Mouse (Mus musculus) hindbrain, postnatal 0 days (tissue): ENCODE data around the gene Cep131. TPM values are rescaled to one million over a fixed set of nuclear protein-coding genes. Genes with fewer than 3 reads are reported as not detected.

Experiments
- ATAC-seq: fragments of 200-750 bp; cut with Nextera tagmentation; 2 replicates; pipeline ENCODE4 v1.8.0; 2017; ENCODE audit warnings: mild to moderate bottlenecking, moderate TSS enrichment, moderate library complexity
- DNase-seq: peaks from one replicate; pipeline ENCODE4 v3.0.0-alpha.2; 2015; ENCODE audit warnings: low spot score
- H3K27ac ChIP-seq: fragments of 300-500 bp; sonication (generic); 2 replicates; pipeline ENCODE4 v1.5.1; 2014; ENCODE audit warnings: mild to moderate bottlenecking
- H3K27me3 ChIP-seq: fragments of 300-500 bp; sonication (generic); 2 replicates; pipeline ENCODE4 v1.6.1; 2014; ENCODE audit warnings: low read length, mixed read lengths; ENCODE audit not compliant: insufficient read depth
- H3K36me3 ChIP-seq: fragments of 300-500 bp; sonication (generic); 2 replicates; pipeline ENCODE4 v1.6.1; 2014; ENCODE audit warnings: low read length, mixed read lengths; ENCODE audit not compliant: insufficient read depth
- H3K4me1 ChIP-seq: fragments of 300-500 bp; sonication (generic); 2 replicates; pipeline ENCODE4 v1.6.1; 2014; ENCODE audit warnings: antibody characterized with exemption, low read length, mixed read lengths; ENCODE audit not compliant: insufficient read depth
- H3K4me2 ChIP-seq: fragments of 300-500 bp; sonication (generic); 2 replicates; pipeline ENCODE4 v1.6.1; 2014; ENCODE audit warnings: low read depth, mild to moderate bottlenecking, low read length, moderate library complexity, mixed read lengths
- H3K4me3 ChIP-seq: fragments of 300-500 bp; sonication (generic); 2 replicates; pipeline ENCODE4 v1.5.1; 2014; ENCODE audit warnings: low read length
- H3K9ac ChIP-seq: fragments of 300-500 bp; sonication (generic); replicated peaks from 2 replicates; pipeline ENCODE4 v1.6.1; 2014; ENCODE audit warnings: mild to moderate bottlenecking, low read length, moderate library complexity, mixed read lengths
- H3K9me3 ChIP-seq: fragments of 300-500 bp; sonication (generic); 2 replicates; pipeline ENCODE4 v1.6.1; 2016; ENCODE audit warnings: low read length, mixed read lengths
- CTCF ChIP-seq: IDR thresholded peaks from 2 replicates; pipeline ENCODE4 v1.5.1; 2016; ENCODE audit warnings: antibody characterized with exemption, control low read depth, low read depth
- WGBS: fragments of 180-500 bp; shearing (Covaris S2); extraction: QIAGEN DNeasy Blood & Tissue Kit; methylation state at CpG from one replicate; pipeline ENCODE4 v1.1.7; 2014; 5-methylcytosine and 5-hydroxymethylcytosine counted together
- polyA plus RNA-seq: library from polyadenylated mRNA; unstranded; fragments of >200 nt; fragmentation: Nextera tagmentation; extraction: Ambion mirVana; gene quantifications from 2 replicates; pipeline ENCODE4 v1.2.1, GENCODE M21; 2015
- total RNA-seq: library from RNA; depleted of rRNA; stranded (reverse); fragments of >200 nt; gene quantifications from 2 replicates; pipeline ENCODE4 v1.2.3, GENCODE M21; 2014

The Cep131 gene
- total and polyA plus RNA-seq, 2 experiments from 2014 or later = 18.5 to 26.4 TPM

GRCm38 (mm10) chr11:120120642-120121420 is 34.2 kb upstream of the Cep131 start:
- Histone ChIP-seq H3K4me3 (no peak overlapping the region), H3K9me3 (no peaks in the 10 kb centered on the region), H3K4me1 (peaks cover 8% of the 10 kb centered on the region), H3K27me3 (no peaks in the 10 kb centered on the region), H3K36me3 (peaks cover 6% of the 10 kb centered on the region), H3K9ac (no peak overlapping the region), H3K27ac (peak overlapping the region; percentile 64; the same call in 1 of the 2 replicates), H3K4me2 (no peak overlapping the region)
- ATAC-seq (peak; percentile 50), DNase-seq (peak; percentile 80)
- WGBS = 79% methylated on average over 17 of the region's 17 CpGs
- TF ChIP-seq CTCF = peak; percentile 77

- DNase-seq (peak; percentile 27), ATAC-seq (no peak)
- no peaks in the 10 kb centered on the region for H3K9me3 ChIP-seq
- no peak overlapping the region for H3K4me2 ChIP-seq
- H3K36me3 ChIP-seq = peaks cover 6% of the 10 kb centered on the region
- H3K9ac ChIP-seq = no peak overlapping the region
- WGBS = 56% methylated on average over 10 of the region's 10 CpGs
- H3K27ac ChIP-seq = peak overlapping the region; percentile 64
- no peaks in the 10 kb centered on the region for H3K27me3 ChIP-seq
- no peak for TF ChIP-seq CTCF
- peaks cover 8% of the 10 kb centered on the region for H3K4me1 ChIP-seq
- no peak overlapping the region for H3K4me3 ChIP-seq
These were observed 33.4 kb upstream of the Cep131 start for GRCm38 (mm10) chr11:120119936-120120541.

GRCm38 (mm10) chr11:120119108-120119507 is 32.5 kb upstream of the Cep131 start:
- WGBS = 95% methylated on average over 7 of the region's 7 CpGs
- Histone ChIP-seq H3K27ac (no peak overlapping the region), H3K27me3 (no peaks in the 10 kb centered on the region), H3K4me2 (no peak overlapping the region), H3K9ac (no peak overlapping the region), H3K4me3 (no peak overlapping the region), H3K9me3 (no peaks in the 10 kb centered on the region), H3K4me1 (peaks cover 8% of the 10 kb centered on the region), H3K36me3 (peaks cover 6% of the 10 kb centered on the region)
- DNase-seq (no peak), ATAC-seq (no peak)
- TF ChIP-seq CTCF = no peak

- Histone ChIP-seq H3K4me3 (no peak overlapping the region), H3K36me3 (no peaks in the 10 kb centered on the region; the same call in none of the 2 replicates)
These were observed 31.0 kb upstream of the Cep131 start for GRCm38 (mm10) chr11:120117626-120118025.

GRCm38 (mm10) chr11:120114488-120115215 is 28.0 kb upstream of the Cep131 start:
- H3K4me2 ChIP-seq = no peak overlapping the region
- no peak for TF ChIP-seq CTCF
- H3K27ac ChIP-seq = no peak overlapping the region
- 95% methylated on average over 21 of the region's 21 CpGs for WGBS
- no peak overlapping the region for H3K4me3 ChIP-seq
- no peaks in the 10 kb centered on the region for H3K4me1 ChIP-seq
- no peaks in the 10 kb centered on the region for H3K27me3 ChIP-seq
- H3K9me3 ChIP-seq = no peaks in the 10 kb centered on the region
- ATAC-seq (no peak), DNase-seq (no peak)
- H3K36me3 ChIP-seq = no peaks in the 10 kb centered on the region; the same call in none of the 2 replicates
- no peak overlapping the region for H3K9ac ChIP-seq

More at GRCm38 (mm10) chr11:120117626-120118025, 31.0 kb upstream of the Cep131 start:
- H3K27ac ChIP-seq = no peak overlapping the region
- 88% methylated on average over 2 of the region's 2 CpGs for WGBS
- no peaks in the 10 kb centered on the region for H3K27me3 ChIP-seq
- H3K4me1 ChIP-seq = peaks cover 8% of the 10 kb centered on the region
- no peak overlapping the region for H3K4me2 ChIP-seq
- H3K9me3 ChIP-seq = no peaks in the 10 kb centered on the region
- DNase-seq (no peak), ATAC-seq (no peak)
- no peak for TF ChIP-seq CTCF
- no peak overlapping the region for H3K9ac ChIP-seq

GRCm38 (mm10) chr11:120112136-120112535 is 25.5 kb upstream of the Cep131 start:
- Histone ChIP-seq H3K4me2 (no peak overlapping the region), H3K4me1 (no peaks in the 10 kb centered on the region), H3K4me3 (no peak overlapping the region), H3K27ac (no peak overlapping the region), H3K9me3 (no peaks in the 10 kb centered on the region), H3K9ac (no peak overlapping the region), H3K27me3 (no peaks in the 10 kb centered on the region), H3K36me3 (peaks cover 6% of the 10 kb centered on the region)
- DNase-seq (no peak), ATAC-seq (no peak)
- no peak for TF ChIP-seq CTCF
- WGBS = 82% methylated on average over 4 of the region's 4 CpGs
